Mouse (Mus musculus): Measurements from ENCODE around the gene Zc2hc1c.

Gene Zc2hc1c

GRCm38 (mm10) chr12:85284331-85284730, 4.1 kb upstream of the Zc2hc1c start:
- DNase-seq (ENCODE audit: low read depth, low spot score), result no peak

- DNase-seq (ENCODE audit: low read depth, low spot score), result no peak
Observed at GRCm38 (mm10) chr12:85284996-85285395, 3.4 kb upstream of the Zc2hc1c start.

- peak; percentile 49 for DNase-seq (ENCODE audit: low read depth, low spot score)
Observed at GRCm38 (mm10) chr12:85286941-85287340, 1.4 kb upstream of the Zc2hc1c start.

- no peak for DNase-seq (ENCODE audit: low read depth, low spot score)
Observed at GRCm38 (mm10) chr12:85287809-85288485, 444 bp upstream of the Zc2hc1c start, which contains the start of gene Acyp1. Gene Acyp1, minus strand, starts transcription at chr12:85288438.

GRCm38 (mm10) chr12:85289157-85290000, 988 bp downstream of the Zc2hc1c start:
- DNase-seq (ENCODE audit: low read depth, low spot score), result no peak

GRCm38 (mm10) chr12:85290633-85291032, 2.2 kb downstream of the Zc2hc1c start:
- DNase-seq (ENCODE audit: low read depth, low spot score), result no peak

GRCm38 (mm10) chr12:85291541-85291940, 3.1 kb downstream of the Zc2hc1c start:
- DNase-seq (ENCODE audit: low read depth, low spot score), result no peak

GRCm38 (mm10) chr12:85292288-85292687, 3.9 kb downstream of the Zc2hc1c start:
- no peak for DNase-seq (ENCODE audit: low read depth, low spot score)

GRCm38 (mm10) chr12:85292906-85293305, 4.5 kb downstream of the Zc2hc1c start:
- DNase-seq (ENCODE audit: low read depth, low spot score), result no peak

- DNase-seq (ENCODE audit: low read depth, low spot score), result no peak
Observed at GRCm38 (mm10) chr12:85295506-85295905, 7.1 kb downstream of the Zc2hc1c start.

- DNase-seq (ENCODE audit: low read depth, low spot score), result no peak
Observed at GRCm38 (mm10) chr12:85296915-85297314, 8.5 kb downstream of the Zc2hc1c start.

- DNase-seq (ENCODE audit: low read depth, low spot score), result no peak
Observed at GRCm38 (mm10) chr12:85297345-85297997, 9.1 kb downstream of the Zc2hc1c start.

GRCm38 (mm10) chr12:85298127-85298834, 9.9 kb downstream of the Zc2hc1c start:
- no peak for DNase-seq (ENCODE audit: low read depth, low spot score)

- no peak for DNase-seq (ENCODE audit: low read depth, low spot score)
Observed at GRCm38 (mm10) chr12:85298835-85299180, 10.4 kb downstream of the Zc2hc1c start.

GRCm38 (mm10) chr12:85303256-85303655, 14.9 kb downstream of the Zc2hc1c start:
- no peak for DNase-seq (ENCODE audit: low read depth, low spot score)

GRCm38 (mm10) chr12:85304725-85305124, 16.3 kb downstream of the Zc2hc1c start:
- peak; percentile 83 for DNase-seq (ENCODE audit: low read depth, low spot score)

- DNase-seq (ENCODE audit: low read depth, low spot score), result peak; percentile 87
Observed at GRCm38 (mm10) chr12:85305247-85305892, 17.0 kb downstream of the Zc2hc1c start.

GRCm38 (mm10) chr12:85308651-85309050, 20.3 kb downstream of the Zc2hc1c start:
- DNase-seq (ENCODE audit: low read depth, low spot score), result no peak

- DNase-seq (ENCODE audit: low read depth, low spot score), result no peak
Observed at GRCm38 (mm10) chr12:85330153-85330552, 41.8 kb downstream of the Zc2hc1c start.

- DNase-seq (ENCODE audit: low read depth, low spot score), result no peak
Observed at GRCm38 (mm10) chr12:85337567-85338311, 49.3 kb downstream of the Zc2hc1c start.

Data from CD4-positive helper T cell, adult 2 months (primary cell).